Mouse (Mus musculus) left cerebral cortex, adult 2 months (tissue): ENCODE measurements at regions not wholly inside any gene's neighbourhood (a gene's known extent, or its start where the extent isn't known, plus 50 kb on each side); places are given as distances from the start of the nearest gene placed in this dataset.
A peak's percentile ranks its signal among the peaks of the same experiment; 100 is the strongest.

Source experiments
- DNase-seq, 2 experiments: peaks; one replicate each; pipeline ENCODE4 v3.0.0; 2021 to 2022; ENCODE audit warnings: low spot score in 2 of 2, mixed read lengths in 1 of 2; ENCODE audit errors: extremely low spot score in 1 of 2
- H3K27ac ChIP-seq: fragments of 200-600 bp; 2 replicates; pipeline ENCODE4 v1.8.1; 2022
- H3K4me3 ChIP-seq: fragments of 200-600 bp; 2 replicates; pipeline ENCODE4 v1.8.1; 2022
- CTCF ChIP-seq: fragments of 200-600 bp; IDR thresholded peaks from 2 replicates; pipeline ENCODE4 v1.8.1; 2022; ENCODE audit warnings: antibody characterized with exemption, mild to moderate bottlenecking, moderate library complexity
- intact Hi-C: fragments of 180-260 bp; cut with DNase I; formaldehyde crosslinking; loops from one replicate; pipeline ENCODE4 v1.15.1; 2025
- microRNA-seq, 2 experiments: library from miRNA; unstranded; fragments of <30 nt; microRNA quantifications; one replicate each; pipeline ENCODE4 v1.2.0; 2021

- TF ChIP-seq CTCF: no peak
- H3K4me3 ChIP-seq: no peak overlapping the region
- H3K27ac ChIP-seq: peak overlapping the region; percentile 50
- no peak for DNase-seq
- intact Hi-C loops: loop anchor here (10.0 kb wide), 1 partner anchor 210 kb away; the partner anchor contains the start of gene Klhl24
These were observed 98.3 kb downstream of the Klhl6 start for GRCm38 (mm10) chr16:19884535-19884934.

GRCm38 (mm10) chr16:19886596-19886995 is 96.2 kb downstream of the Klhl6 start:
- H3K27ac ChIP-seq: no peak overlapping the region
- no peak overlapping the region for H3K4me3 ChIP-seq
- no peak for DNase-seq
- intact Hi-C loops: loop anchor here (10.0 kb wide), 1 partner anchor 208 kb away; the partner anchor contains the start of gene Klhl24
- no peak for TF ChIP-seq CTCF

- no peak for TF ChIP-seq CTCF
- no peak for DNase-seq
- Histone ChIP-seq H3K27ac (no peak overlapping the region), H3K4me3 (no peak overlapping the region)
- intact Hi-C loops: loop anchor here (10.0 kb wide), 1 partner anchor 205 kb away; the partner anchor contains the start of gene Klhl24
These were observed 93.3 kb downstream of the Klhl6 start for GRCm38 (mm10) chr16:19889576-19889975.

- TF ChIP-seq CTCF: no peak
- Histone ChIP-seq H3K27ac (no peak overlapping the region), H3K4me3 (no peak overlapping the region)
- intact Hi-C loops: no loop called here
- DNase-seq: no peak
These were observed 91.4 kb downstream of the Klhl6 start for GRCm38 (mm10) chr16:19891441-19891840.

GRCm38 (mm10) chr16:19894435-19894994 is 88.3 kb downstream of the Klhl6 start:
- DNase-seq: no peak
- intact Hi-C loops: no loop called here
- H3K27ac ChIP-seq: no peak overlapping the region
- no peak overlapping the region for H3K4me3 ChIP-seq
- no peak for TF ChIP-seq CTCF

Small RNA genes in the stretch of these regions (microRNA-seq; reads per million reads assigned to microRNA genes)
- 0 reads per million in 2 experiments for gene Gm27883
